Mouse (Mus musculus) layer of hippocampus, adult 9-10 months (tissue): ENCODE results near the gene Ccl22.

Experiments used
- DNase-seq: peaks from one replicate; pipeline ENCODE4 v3.0.0; 2022; ENCODE audit warnings: low spot score

Ccl22 gene

GRCm38 (mm10) chr8:94778895-94779533 lies 33.6 kb downstream of the Ccl22 start:
- no peak for DNase-seq

GRCm38 (mm10) chr8:94779534-94780294 lies 34.3 kb downstream of the Ccl22 start:
- DNase-seq = no peak

- DNase-seq = no peak
These were observed 35.2 kb downstream of the Ccl22 start for GRCm38 (mm10) chr8:94780491-94781154.

- DNase-seq = no peak
These were observed 35.9 kb downstream of the Ccl22 start for GRCm38 (mm10) chr8:94781155-94781837.

- no peak for DNase-seq
These were observed 36.4 kb downstream of the Ccl22 start for GRCm38 (mm10) chr8:94781838-94782235.

GRCm38 (mm10) chr8:94783890-94784289 lies 38.5 kb downstream of the Ccl22 start:
- DNase-seq = no peak

GRCm38 (mm10) chr8:94785247-94785985 lies 40.0 kb downstream of the Ccl22 start:
- no peak for DNase-seq

GRCm38 (mm10) chr8:94785995-94786595 lies 40.7 kb downstream of the Ccl22 start:
- no peak for DNase-seq

GRCm38 (mm10) chr8:94787524-94788501 lies 42.4 kb downstream of the Ccl22 start:
- no peak for DNase-seq

GRCm38 (mm10) chr8:94789256-94789955 lies 44.0 kb downstream of the Ccl22 start:
- DNase-seq = no peak

- DNase-seq = no peak
These were observed 49.0 kb downstream of the Ccl22 start for GRCm38 (mm10) chr8:94794368-94794767.

- no peak for DNase-seq
These were observed 49.4 kb downstream of the Ccl22 start for GRCm38 (mm10) chr8:94794782-94795181.

GRCm38 (mm10) chr8:94800278-94800968 lies 55.0 kb downstream of the Ccl22 start:
- no peak for DNase-seq
